Mouse (Mus musculus) heart, embryonic 12.5 days (tissue): ENCODE results near the gene Olfr1350. TPM values are rescaled to one million over a fixed set of nuclear protein-coding genes. Genes with fewer than 3 reads are reported as not detected.
"Not testable (repeated sequence)": the region's sequence is repeated elsewhere in the genome, so short reads cannot be mapped to it uniquely, and the experiment has no call there.

Experiments
- ATAC-seq: fragments of 200-750 bp; cut with Nextera tagmentation; 2 replicates; pipeline ENCODE4 v1.8.0; 2017; ENCODE audit warnings: moderate TSS enrichment, moderate library complexity; ENCODE audit not compliant: insufficient number of reproducible peaks, low FRiP score
- H3K27ac ChIP-seq: fragments of 300-500 bp; sonication (generic); 2 replicates; pipeline ENCODE4 v1.5.1; 2016; ENCODE audit warnings: mild to moderate bottlenecking, moderate library complexity; ENCODE audit not compliant: poor library complexity, severe bottlenecking
- H3K27me3 ChIP-seq: fragments of 300-500 bp; sonication (generic); replicated peaks from 2 replicates; pipeline ENCODE4 v1.6.1; 2016; ENCODE audit warnings: mild to moderate bottlenecking, moderate library complexity
- H3K36me3 ChIP-seq: fragments of 300-500 bp; sonication (generic); 2 replicates; pipeline ENCODE4 v1.6.1; 2016; ENCODE audit warnings: mild to moderate bottlenecking, moderate library complexity
- H3K4me1 ChIP-seq: fragments of 300-500 bp; sonication (generic); replicated peaks from 2 replicates; pipeline ENCODE4 v1.6.1; 2016; ENCODE audit warnings: mild to moderate bottlenecking
- H3K4me2 ChIP-seq: fragments of 300-500 bp; sonication (generic); 2 replicates; pipeline ENCODE4 v1.6.1; 2016; ENCODE audit warnings: mild to moderate bottlenecking, moderate library complexity
- H3K4me3 ChIP-seq: fragments of 300-500 bp; sonication (generic); 2 replicates; pipeline ENCODE4 v1.5.1; 2016; ENCODE audit warnings: mild to moderate bottlenecking
- H3K9ac ChIP-seq: fragments of 300-500 bp; sonication (generic); 2 replicates; pipeline ENCODE4 v1.6.1; 2016; ENCODE audit warnings: mild to moderate bottlenecking, moderate library complexity
- H3K9me3 ChIP-seq: fragments of 300-500 bp; sonication (generic); replicated peaks from 2 replicates; pipeline ENCODE4 v1.6.1; 2016; ENCODE audit warnings: mild to moderate bottlenecking, moderate library complexity
- WGBS: fragments of 180-500 bp; shearing (Covaris S2); methylation state at CpG from one replicate; pipeline ENCODE4 v1.1.7; 2016; 5-methylcytosine and 5-hydroxymethylcytosine counted together
- polyA plus RNA-seq: library from polyadenylated mRNA; unstranded; fragments of >200 nt; fragmentation: Nextera tagmentation; extraction: Ambion mirVana; gene quantifications from 2 replicates; pipeline ENCODE4 v1.2.1, GENCODE M21; 2016

The Olfr1350 gene
- polyA plus RNA-seq, result not detected in 2 replicates

DNA sequence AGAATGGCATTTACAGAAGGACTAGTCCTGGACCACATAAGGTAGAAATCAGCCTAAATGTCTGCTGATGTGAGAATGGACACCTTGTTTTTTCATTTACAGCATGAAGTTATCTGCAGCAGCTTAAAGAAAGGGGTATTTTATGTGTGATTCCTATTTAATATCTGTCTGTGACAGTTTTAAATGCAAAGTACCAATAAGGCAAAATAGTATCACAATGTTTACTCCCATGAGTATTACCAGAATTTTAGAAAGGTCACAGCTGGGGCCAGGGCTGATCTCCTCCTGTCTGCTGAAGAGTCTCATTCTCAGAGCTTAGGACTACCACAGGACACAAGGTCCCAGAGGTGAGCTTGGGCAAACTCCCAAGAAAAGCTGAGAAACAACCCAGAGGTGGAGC is at the start of gene Olfr1350:
Gene Olfr1350 (plus strand): TSS at position 301 of the 400 bp plus-strand sequence.
- no peak within 1 kb of the TSS for H3K4me2 ChIP-seq
- H3K4me3 ChIP-seq, result no peak within 1 kb of the TSS
- no peak within 1 kb of the TSS for H3K27ac ChIP-seq
- ATAC-seq, result no peak
- no peaks in the 10 kb centered on the region for H3K27me3 ChIP-seq
- no peaks in the 10 kb centered on the region for H3K4me1 ChIP-seq
- H3K9ac ChIP-seq, result no peak within 1 kb of the TSS
- H3K9me3 ChIP-seq, result peaks cover 16% of the 10 kb centered on the region
- H3K36me3 ChIP-seq, result no peaks in the 10 kb centered on the region

DNA sequence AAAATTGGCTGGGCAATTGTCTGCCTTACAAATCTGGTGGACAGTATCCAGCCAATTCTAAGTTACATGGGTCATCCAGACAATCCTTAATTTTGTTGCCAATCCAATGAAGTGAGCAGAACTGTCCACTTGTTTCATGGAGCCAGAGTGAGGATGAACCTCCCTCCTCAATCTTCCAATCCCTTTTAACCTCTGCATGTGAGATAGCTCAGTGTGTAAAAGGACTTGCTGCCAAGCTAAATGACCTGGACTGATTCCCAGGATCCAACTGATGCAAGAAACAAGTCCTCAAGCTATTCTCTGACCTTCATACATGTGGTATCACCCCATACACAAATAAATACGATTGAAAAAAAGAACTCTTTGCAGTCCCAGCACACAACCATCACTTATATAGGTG is 43.0 kb upstream of the Olfr1350 start:
- Histone ChIP-seq H3K27ac (no peak overlapping the region), H3K36me3 (no peaks in the 10 kb centered on the region), H3K4me2 (no peak overlapping the region), H3K9me3 (peaks cover 29% of the 10 kb centered on the region), H3K9ac (no peak overlapping the region), H3K27me3 (no peaks in the 10 kb centered on the region), H3K4me1 (no peaks in the 10 kb centered on the region), H3K4me3 (no peak overlapping the region)
- WGBS, result 28% methylated on average over 1 of the region's 1 CpGs
- no peak for ATAC-seq

DNA sequence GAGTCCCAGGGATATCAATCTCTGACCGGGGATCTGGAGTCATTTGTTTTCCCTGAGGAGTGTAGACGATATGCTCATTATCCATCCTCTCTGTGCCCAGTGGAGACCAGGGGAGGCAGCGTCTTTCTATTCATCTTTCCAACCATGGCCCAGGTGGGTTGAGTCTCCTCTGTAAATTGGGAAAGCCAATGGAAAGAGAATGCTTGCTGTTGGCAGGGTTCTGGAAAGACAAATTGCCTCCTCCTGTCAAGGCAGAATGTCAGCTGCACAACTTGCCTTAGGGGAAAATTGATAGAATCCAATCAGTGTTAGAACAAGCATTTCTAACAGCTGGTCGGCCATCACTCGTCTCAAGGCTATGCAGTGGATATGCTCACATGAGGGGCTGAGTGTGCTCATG is 41.8 kb upstream of the Olfr1350 start, which contains the start of gene Olfr1349:
Gene Olfr1349 (minus strand): TSS at position 101 of the 400 bp plus-strand sequence.
- Histone ChIP-seq H3K4me1 (no peaks in the 10 kb centered on the region), H3K27me3 (no peaks in the 10 kb centered on the region), H3K9ac (no peak within 1 kb of the TSS), H3K27ac (no peak within 1 kb of the TSS), H3K9me3 (peaks cover 35% of the 10 kb centered on the region), H3K4me2 (no peak within 1 kb of the TSS), H3K36me3 (no peaks in the 10 kb centered on the region), H3K4me3 (no peak within 1 kb of the TSS)
- ATAC-seq, result no peak
- WGBS, result 71% methylated on average over 5 of the region's 5 CpGs

DNA sequence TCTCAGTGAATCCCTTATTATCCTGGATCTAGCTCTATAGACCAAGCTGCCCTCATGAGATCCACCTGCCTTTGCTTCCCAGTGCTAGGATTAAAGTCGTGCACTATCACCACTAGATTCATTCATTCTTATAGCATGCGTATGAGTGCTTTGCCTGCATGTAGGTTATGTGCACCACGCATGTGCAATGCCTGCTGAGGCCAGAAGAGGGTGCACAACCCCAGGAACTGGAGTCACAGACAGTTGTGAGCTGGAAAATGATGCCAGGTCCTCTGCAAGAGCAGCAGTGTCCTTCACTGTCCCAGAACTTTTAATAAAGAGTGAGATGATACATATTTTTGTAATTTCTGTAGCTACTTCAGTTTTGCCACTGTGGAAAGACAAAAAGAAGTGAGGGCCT is 39.6 kb upstream of the Olfr1350 start:
- H3K4me2 ChIP-seq, result no peak overlapping the region
- 61% methylated on average over 3 of the region's 3 CpGs for WGBS
- no peak for ATAC-seq

DNA sequence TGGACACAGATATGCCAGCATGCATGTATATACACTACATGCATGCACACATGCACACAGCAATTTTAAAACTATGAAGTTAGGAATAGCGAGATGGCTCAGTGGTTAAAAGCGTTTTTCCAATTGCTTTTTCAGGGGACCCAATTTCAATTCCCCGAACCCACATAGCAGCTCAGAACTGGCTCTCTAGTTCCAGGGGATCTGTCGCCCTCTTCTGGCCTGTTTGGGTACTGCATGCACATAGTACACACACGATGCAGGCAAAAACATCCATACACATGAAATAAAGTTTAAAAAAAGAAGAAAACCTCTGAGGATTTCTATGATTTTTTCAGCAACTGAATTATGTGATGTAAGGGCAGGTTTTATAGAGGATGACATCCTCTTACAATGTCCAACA is 38.5 kb upstream of the Olfr1350 start:
- Histone ChIP-seq H3K27ac (no peak overlapping the region), H3K4me1 (no peaks in the 10 kb centered on the region), H3K27me3 (no peaks in the 10 kb centered on the region), H3K9me3 (peaks cover 37% of the 10 kb centered on the region), H3K36me3 (no peaks in the 10 kb centered on the region), H3K4me2 (no peak overlapping the region), H3K4me3 (no peak overlapping the region), H3K9ac (no peak overlapping the region)
- ATAC-seq, result no peak
- WGBS, result 60% methylated on average over 5 of the region's 5 CpGs

More for the DNA sequence above, 39.6 kb upstream of the Olfr1350 start:
- Histone ChIP-seq H3K4me3 (no peak overlapping the region), H3K27ac (no peak overlapping the region), H3K27me3 (no peaks in the 10 kb centered on the region), H3K9me3 (peaks cover 33% of the 10 kb centered on the region), H3K9ac (no peak overlapping the region), H3K36me3 (no peaks in the 10 kb centered on the region), H3K4me1 (no peaks in the 10 kb centered on the region)

DNA sequence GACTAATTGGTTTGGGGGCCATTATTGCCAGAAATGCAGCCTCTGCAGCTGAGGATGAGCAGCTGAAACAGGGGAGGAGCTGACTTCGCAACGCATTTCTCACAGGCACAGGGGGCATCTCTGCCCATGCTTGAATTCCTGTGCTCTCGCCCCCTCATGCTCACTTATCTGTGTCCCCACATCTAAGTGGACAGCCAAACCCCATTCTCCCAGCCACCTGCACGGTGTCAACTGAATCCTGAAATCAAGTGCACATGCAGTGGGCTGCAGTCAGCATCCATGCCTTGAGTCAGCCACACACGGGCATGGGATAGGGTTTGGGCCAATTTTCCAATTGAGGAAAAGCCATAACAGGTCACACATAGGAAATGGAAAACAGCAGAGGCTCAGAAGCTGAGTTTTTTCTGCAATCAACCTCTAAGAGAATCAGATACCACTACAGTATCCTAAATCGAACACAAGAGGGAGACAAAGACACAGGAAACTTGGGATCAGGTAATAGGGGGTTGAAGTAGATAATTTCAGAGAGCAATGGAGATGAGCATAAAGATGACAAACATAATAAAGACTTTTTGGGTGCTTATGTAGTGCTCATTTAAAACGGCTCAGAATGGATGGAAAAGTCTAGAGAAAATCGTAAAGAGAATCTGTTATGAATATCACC is 21.6 kb downstream of the Olfr1350 start:
- no peak for ATAC-seq
- H3K27ac ChIP-seq, result no peak overlapping the region
- H3K36me3 ChIP-seq, result no peaks in the 10 kb centered on the region
- no peak overlapping the region for H3K4me2 ChIP-seq
- H3K9me3 ChIP-seq, result no peaks in the 10 kb centered on the region
- no peak overlapping the region for H3K4me3 ChIP-seq
- H3K4me1 ChIP-seq, result no peaks in the 10 kb centered on the region
- no peaks in the 10 kb centered on the region for H3K27me3 ChIP-seq
- WGBS, result 47% methylated on average over 8 of the region's 8 CpGs
- no peak overlapping the region for H3K9ac ChIP-seq

DNA sequence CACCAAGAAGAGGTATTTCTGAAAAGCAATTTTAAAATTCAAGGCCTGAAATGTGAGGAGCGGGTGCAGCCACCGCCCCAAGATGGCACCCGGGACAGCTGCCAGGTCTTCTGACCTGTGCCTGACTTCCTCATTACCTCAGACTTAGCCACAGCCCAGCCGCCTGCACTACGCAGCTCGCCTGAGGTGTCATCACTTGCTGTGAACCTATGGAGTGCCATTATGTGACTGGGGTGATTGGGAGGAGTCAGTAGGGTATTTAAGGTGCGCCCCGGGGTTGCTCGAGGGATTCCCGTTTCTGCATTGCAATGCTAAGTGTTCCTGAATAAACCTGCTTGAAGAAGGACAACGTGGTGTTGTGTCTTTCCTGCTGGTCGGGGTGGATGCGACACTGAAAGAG is 24.1 kb downstream of the Olfr1350 start:
- not testable (repeated sequence) for H3K4me3 ChIP-seq, H3K27me3 ChIP-seq, H3K9ac ChIP-seq, H3K4me1 ChIP-seq, H3K36me3 ChIP-seq, H3K27ac ChIP-seq, H3K4me2 ChIP-seq, H3K9me3 ChIP-seq, ATAC-seq
- 77% methylated on average over 13 of the region's 13 CpGs for WGBS

DNA sequence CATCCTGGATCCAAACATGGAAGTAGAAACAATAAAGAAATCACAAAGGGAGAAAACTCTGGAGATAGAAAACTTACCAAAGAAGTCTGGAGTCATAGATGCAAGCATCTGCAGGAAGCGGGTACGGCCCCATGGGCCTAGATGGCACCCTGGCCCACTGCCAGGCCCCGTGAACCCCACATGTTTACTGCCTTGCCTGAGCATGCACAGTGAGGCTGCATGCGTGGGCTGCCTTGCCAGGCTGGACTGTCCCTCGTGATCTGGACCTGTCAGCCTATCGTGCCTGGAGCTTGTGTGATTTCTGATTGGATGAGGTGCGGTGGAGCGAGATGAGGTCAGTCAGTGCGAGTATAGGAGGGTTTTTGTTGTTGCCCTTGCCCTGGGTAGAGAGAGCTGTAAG is 38.7 kb downstream of the Olfr1350 start:
- no peaks in the 10 kb centered on the region for H3K27me3 ChIP-seq
- H3K4me3 ChIP-seq, result no peak overlapping the region
- H3K27ac ChIP-seq, result no peak overlapping the region
- peaks cover 27% of the 10 kb centered on the region for H3K9me3 ChIP-seq
- no peak for ATAC-seq
- 82% methylated on average over 9 of the region's 9 CpGs for WGBS
- no peak overlapping the region for H3K9ac ChIP-seq
- H3K4me1 ChIP-seq, result no peaks in the 10 kb centered on the region
- H3K4me2 ChIP-seq, result no peak overlapping the region
- H3K36me3 ChIP-seq, result no peaks in the 10 kb centered on the region

Other genes with a start within 250 kb of the Olfr1350 start
- 4.3 and 4.8 TPM in 2 replicates for gene Zfp583, start 233.6 kb upstream of the Olfr1350 start, polyA plus RNA-seq
- gene Gm3854, start 221.1 kb upstream of the Olfr1350 start, polyA plus RNA-seq, result 1.1 and 1.6 TPM in 2 replicates
- 1.2 and 1.4 TPM in 2 replicates for gene Zfp78, start 201.6 kb upstream of the Olfr1350 start, polyA plus RNA-seq
- gene Zfp28, start 181.5 kb upstream of the Olfr1350 start, polyA plus RNA-seq, result 7.3 and 10.7 TPM in 2 replicates
- 0.15 and 0.39 TPM in 2 replicates for gene Smim17, start 166.1 kb upstream of the Olfr1350 start, polyA plus RNA-seq
- gene Gm20715, start 154.6 kb upstream of the Olfr1350 start, polyA plus RNA-seq, result not detected in 2 replicates
- not detected in 2 replicates for gene Olfr1344, start 126.2 kb upstream of the Olfr1350 start, polyA plus RNA-seq
- not detected in 2 replicates for gene Olfr1336, start 108.7 kb upstream of the Olfr1350 start, polyA plus RNA-seq
- not detected in 2 replicates for gene Olfr1346, start 97.7 kb upstream of the Olfr1350 start, polyA plus RNA-seq
- not detected in 2 replicates for gene Olfr5, start 77.9 kb upstream of the Olfr1350 start, polyA plus RNA-seq
- gene Olfr1347, start 65.1 kb upstream of the Olfr1350 start, polyA plus RNA-seq, result not detected in 2 replicates
- not detected in 2 replicates for gene Olfr1348, start 56.1 kb upstream of the Olfr1350 start, polyA plus RNA-seq
- not detected in 2 replicates for gene Olfr1349, start 41.9 kb upstream of the Olfr1350 start, polyA plus RNA-seq
- 9.5 and 12.7 TPM in 2 replicates for gene Zim1, start 131.6 kb downstream of the Olfr1350 start, polyA plus RNA-seq
- gene Peg3, start 165.6 kb downstream of the Olfr1350 start, polyA plus RNA-seq, result 191 and 195 TPM in 2 replicates
- gene Usp29, start 165.7 kb downstream of the Olfr1350 start, polyA plus RNA-seq, result 9.8 and 10.3 TPM in 2 replicates